Mouse (Mus musculus): Measurements from ENCODE around the gene Banp. TPM values are rescaled to one million over a fixed set of nuclear protein-coding genes. Genes with fewer than 3 reads are reported as not detected.

Banp gene
- polyA plus RNA-seq, 1 experiment from 2014 or later, result 43.8 TPM

DNA sequence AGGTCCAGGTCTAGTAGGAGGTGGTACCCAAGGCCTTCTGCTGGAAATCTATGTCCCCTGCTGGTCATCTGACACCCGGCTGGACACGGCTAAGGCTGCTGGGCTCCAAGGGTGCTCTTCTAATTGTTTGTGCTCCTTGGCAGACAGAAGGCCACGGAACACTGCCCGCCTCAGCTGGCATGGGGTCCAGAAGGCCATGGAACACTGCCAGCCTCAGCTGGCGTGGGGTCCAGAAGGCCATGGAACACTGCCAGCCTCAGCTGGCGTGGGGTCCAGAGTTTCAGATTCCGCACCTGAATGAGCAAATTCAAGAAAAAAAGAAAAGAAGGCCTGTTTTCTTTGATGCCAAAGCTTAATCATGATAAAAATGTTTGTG is 32.0 kb downstream of the Banp start:
- peaks cover 76% of the 10 kb centered on the region for H3K36me3 ChIP-seq (ENCODE audit: insufficient read depth)
- H3K9ac ChIP-seq, result no peak overlapping the region
- 88% methylated on average over 7 of the region's 7 CpGs for WGBS
- H3K27ac ChIP-seq (ENCODE audit: low read depth), result no peak overlapping the region
- DNase-seq, result no peak
- H3K9me3 ChIP-seq (ENCODE audit: low read depth, low read length), result no peaks in the 10 kb centered on the region
- no peaks in the 10 kb centered on the region for H3K4me1 ChIP-seq (ENCODE audit: insufficient read depth)
- no peak overlapping the region for H3K4me3 ChIP-seq (ENCODE audit: low read depth, low read length)
- H3K4me2 ChIP-seq, result no peak overlapping the region
- no peaks in the 10 kb centered on the region for H3K27me3 ChIP-seq (ENCODE audit: insufficient read depth, low read length)
- no peak for TF ChIP-seq CTCF (IDR thresholded peaks at IDR 0.05; ENCODE audit: low read depth)
- no peak for ATAC-seq (ENCODE audit: insufficient read depth)

DNA sequence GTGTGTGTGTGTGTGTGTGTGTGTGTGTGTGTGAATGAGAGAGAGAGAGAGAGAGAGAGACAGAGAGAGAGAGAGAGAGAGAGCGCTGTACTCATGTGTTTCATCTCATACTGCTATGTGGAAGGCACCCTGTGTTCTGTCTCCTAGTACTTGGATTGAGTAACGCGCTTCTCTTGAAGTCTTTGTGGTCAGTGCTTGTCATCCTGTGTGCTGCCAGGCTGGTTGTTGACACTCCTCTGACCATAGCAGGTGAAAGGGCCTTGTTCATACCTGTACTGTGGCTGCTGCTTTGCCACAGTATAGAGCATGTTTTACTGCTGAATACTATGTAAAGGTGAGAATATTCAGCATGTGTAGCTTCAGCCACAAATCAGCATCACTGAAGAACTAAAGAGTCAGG is 36.1 kb downstream of the Banp start:
- Histone ChIP-seq H3K27ac (ENCODE audit: low read depth) (no peak overlapping the region), H3K36me3 (ENCODE audit: insufficient read depth) (peaks cover 76% of the 10 kb centered on the region), H3K4me3 (ENCODE audit: low read depth, low read length) (no peak overlapping the region), H3K9ac (no peak overlapping the region), H3K4me1 (ENCODE audit: insufficient read depth) (no peaks in the 10 kb centered on the region), H3K4me2 (no peak overlapping the region), H3K27me3 (ENCODE audit: insufficient read depth, low read length) (no peaks in the 10 kb centered on the region), H3K9me3 (ENCODE audit: low read depth, low read length) (no peaks in the 10 kb centered on the region)
- no peak for TF ChIP-seq CTCF (IDR thresholded peaks at IDR 0.05; ENCODE audit: low read depth)
- DNase-seq (no peak), ATAC-seq (ENCODE audit: insufficient read depth) (no peak)
- WGBS, result 93% methylated on average over 3 of the region's 3 CpGs

DNA sequence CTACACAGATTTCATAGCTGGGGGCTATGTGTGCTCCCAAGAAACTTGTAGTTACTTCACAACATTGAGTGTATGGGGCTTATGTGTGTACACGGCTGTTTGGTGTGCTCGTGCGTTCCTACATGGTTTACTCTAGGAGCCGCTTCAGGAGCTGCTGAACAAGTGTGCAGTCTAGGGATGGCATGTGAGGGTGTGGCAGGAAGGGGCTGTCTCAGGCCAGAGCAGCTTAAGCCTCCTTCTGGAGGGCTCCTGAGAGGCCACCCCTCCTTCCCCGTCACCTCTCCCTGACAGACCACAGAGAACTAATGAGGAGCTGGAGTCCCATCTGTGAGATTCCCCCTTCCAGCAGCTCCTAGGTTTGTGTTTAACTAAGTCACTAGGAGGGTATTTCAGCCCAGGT is 38.3 kb downstream of the Banp start:
- no peak overlapping the region for H3K9ac ChIP-seq
- H3K4me2 ChIP-seq, result no peak overlapping the region
- DNase-seq (no peak), ATAC-seq (ENCODE audit: insufficient read depth) (no peak)
- H3K36me3 ChIP-seq (ENCODE audit: insufficient read depth), result peaks cover 78% of the 10 kb centered on the region
- TF ChIP-seq CTCF (IDR thresholded peaks at IDR 0.05; ENCODE audit: low read depth), result no peak
- no peaks in the 10 kb centered on the region for H3K27me3 ChIP-seq (ENCODE audit: insufficient read depth, low read length)
- no peaks in the 10 kb centered on the region for H3K9me3 ChIP-seq (ENCODE audit: low read depth, low read length)
- H3K4me1 ChIP-seq (ENCODE audit: insufficient read depth), result no peaks in the 10 kb centered on the region
- H3K4me3 ChIP-seq (ENCODE audit: low read depth, low read length), result no peak overlapping the region
- 77% methylated on average over 5 of the region's 5 CpGs for WGBS
- H3K27ac ChIP-seq (ENCODE audit: low read depth), result no peak overlapping the region

DNA sequence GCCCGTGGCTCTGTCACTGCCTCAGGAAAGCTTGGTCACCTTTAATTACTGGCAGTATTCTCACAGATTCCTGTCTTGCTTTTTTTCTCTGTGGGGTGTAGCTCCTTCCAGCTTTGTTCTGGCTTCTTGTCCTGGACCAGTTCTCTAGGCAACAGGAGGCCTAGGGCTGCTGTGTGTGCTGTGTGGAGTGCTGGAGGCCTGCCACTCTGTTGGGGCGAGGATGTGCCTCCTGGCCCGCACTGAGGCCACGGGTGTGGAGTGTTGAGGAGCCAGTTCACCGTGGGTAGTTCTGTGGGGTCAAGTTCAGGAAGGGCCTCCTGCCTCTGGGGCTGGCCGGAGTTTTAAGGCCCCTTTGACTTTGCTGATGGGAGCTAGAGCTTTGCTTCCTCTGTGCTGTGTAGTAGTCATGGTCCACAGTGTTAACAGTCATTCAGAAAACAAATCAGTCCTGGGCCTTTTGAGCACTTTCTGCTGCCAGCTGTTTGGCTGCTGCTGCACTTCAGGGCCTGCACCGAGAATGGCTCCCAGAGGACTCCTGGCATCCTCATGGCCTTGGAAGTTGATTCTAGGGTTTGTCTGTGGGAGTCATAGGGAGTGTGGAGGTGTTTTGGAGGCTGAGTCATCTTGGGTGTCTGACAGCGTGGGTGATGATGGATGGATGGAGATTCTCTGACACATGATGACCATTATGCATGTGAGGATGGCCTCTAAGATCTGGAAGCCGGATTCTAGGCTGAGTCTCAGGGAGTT is 41.1 kb downstream of the Banp start:
- no peaks in the 10 kb centered on the region for H3K4me1 ChIP-seq (ENCODE audit: insufficient read depth)
- ATAC-seq (ENCODE audit: insufficient read depth) (no peak), DNase-seq (no peak)
- 80% methylated on average over 9 of the region's 9 CpGs for WGBS
- no peak overlapping the region for H3K27ac ChIP-seq (ENCODE audit: low read depth)
- no peak overlapping the region for H3K4me3 ChIP-seq (ENCODE audit: low read depth, low read length)
- H3K4me2 ChIP-seq, result no peak overlapping the region
- no peak for TF ChIP-seq CTCF (IDR thresholded peaks at IDR 0.05; ENCODE audit: low read depth)
- H3K36me3 ChIP-seq (ENCODE audit: insufficient read depth), result peaks cover 86% of the 10 kb centered on the region
- no peaks in the 10 kb centered on the region for H3K9me3 ChIP-seq (ENCODE audit: low read depth, low read length)
- no peak overlapping the region for H3K9ac ChIP-seq
- no peaks in the 10 kb centered on the region for H3K27me3 ChIP-seq (ENCODE audit: insufficient read depth, low read length)

DNA sequence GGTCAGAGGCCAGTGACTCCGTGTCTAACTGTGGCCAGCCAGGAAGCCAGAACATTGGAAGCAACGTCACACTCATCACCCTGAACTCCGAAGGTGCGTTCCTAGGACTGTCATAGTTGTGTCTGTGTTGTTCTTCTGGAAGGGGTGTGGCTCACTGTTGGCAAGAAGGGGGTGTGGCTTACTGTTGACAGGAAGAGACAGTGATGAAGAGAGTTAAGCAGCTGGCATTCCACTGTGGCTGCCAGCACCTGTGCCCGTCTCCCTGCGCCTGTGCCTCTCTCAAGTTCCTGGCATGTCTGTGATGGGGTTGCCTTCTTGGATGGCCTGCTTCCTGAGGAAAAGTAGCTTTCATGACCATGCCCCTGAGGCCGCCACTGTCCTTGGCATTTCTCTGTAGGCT is 42.1 kb downstream of the Banp start:
- Histone ChIP-seq H3K9ac (no peak overlapping the region), H3K4me2 (no peak overlapping the region), H3K4me1 (ENCODE audit: insufficient read depth) (no peaks in the 10 kb centered on the region), H3K27me3 (ENCODE audit: insufficient read depth, low read length) (no peaks in the 10 kb centered on the region), H3K27ac (ENCODE audit: low read depth) (no peak overlapping the region), H3K36me3 (ENCODE audit: insufficient read depth) (peaks cover 89% of the 10 kb centered on the region), H3K9me3 (ENCODE audit: low read depth, low read length) (no peaks in the 10 kb centered on the region), H3K4me3 (ENCODE audit: low read depth, low read length) (no peak overlapping the region)
- TF ChIP-seq CTCF (IDR thresholded peaks at IDR 0.05; ENCODE audit: low read depth), result no peak
- WGBS, result 85% methylated on average over 7 of the region's 7 CpGs
- DNase-seq (no peak), ATAC-seq (ENCODE audit: insufficient read depth) (no peak)

DNA sequence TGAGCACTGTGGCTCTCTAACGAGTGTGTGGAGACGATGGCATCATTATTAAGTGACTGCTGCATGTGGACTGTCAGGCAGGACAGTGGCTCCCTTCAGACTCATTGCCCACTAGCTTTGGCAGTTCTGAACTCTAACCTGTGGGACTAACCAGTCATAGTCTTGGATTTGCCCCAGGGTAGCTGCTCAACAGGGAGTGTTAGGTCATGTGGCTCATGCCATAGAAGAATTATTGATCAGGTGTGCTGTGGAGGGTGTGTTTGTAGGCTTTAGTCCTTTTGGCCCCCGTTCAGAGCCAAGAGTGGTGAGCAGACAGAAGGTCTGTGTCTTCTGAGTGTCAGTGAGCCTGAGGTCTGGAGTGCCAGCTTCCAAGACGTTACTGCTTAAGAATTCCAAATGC is 43.4 kb downstream of the Banp start:
- DNase-seq (no peak), ATAC-seq (ENCODE audit: insufficient read depth) (no peak)
- Histone ChIP-seq H3K4me1 (ENCODE audit: insufficient read depth) (no peaks in the 10 kb centered on the region), H3K27ac (ENCODE audit: low read depth) (no peak overlapping the region), H3K27me3 (ENCODE audit: insufficient read depth, low read length) (no peaks in the 10 kb centered on the region), H3K36me3 (ENCODE audit: insufficient read depth) (peaks cover 92% of the 10 kb centered on the region), H3K4me3 (ENCODE audit: low read depth, low read length) (no peak overlapping the region), H3K9me3 (ENCODE audit: low read depth, low read length) (no peaks in the 10 kb centered on the region), H3K9ac (no peak overlapping the region), H3K4me2 (no peak overlapping the region)
- no peak for TF ChIP-seq CTCF (IDR thresholded peaks at IDR 0.05; ENCODE audit: low read depth)
- 74% methylated on average over 4 of the region's 4 CpGs for WGBS

DNA sequence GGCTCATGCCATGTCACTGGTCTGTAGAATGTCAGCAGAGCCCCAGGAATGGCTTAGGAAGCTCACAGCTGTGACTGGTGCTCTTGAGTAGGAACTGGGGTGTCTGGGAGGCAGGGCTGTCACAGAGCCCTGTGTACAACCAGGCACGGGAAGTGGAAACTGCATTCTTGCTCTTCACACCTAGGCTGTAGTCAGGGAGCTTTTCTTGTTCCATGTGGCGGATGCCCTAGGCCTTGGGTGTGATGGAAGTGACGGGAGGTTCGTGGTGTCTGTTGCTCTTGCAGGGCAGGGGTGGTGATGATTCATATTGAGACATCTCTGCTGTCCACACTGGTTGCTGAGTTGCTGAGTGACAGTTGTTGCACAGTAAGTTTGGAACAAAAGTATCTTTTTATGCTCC is 45.6 kb downstream of the Banp start:
- ATAC-seq (ENCODE audit: insufficient read depth) (no peak), DNase-seq (no peak)
- H3K9ac ChIP-seq, result no peak overlapping the region
- no peaks in the 10 kb centered on the region for H3K27me3 ChIP-seq (ENCODE audit: insufficient read depth, low read length)
- no peak for TF ChIP-seq CTCF (IDR thresholded peaks at IDR 0.05; ENCODE audit: low read depth)
- no peaks in the 10 kb centered on the region for H3K4me1 ChIP-seq (ENCODE audit: insufficient read depth)
- WGBS, result 63% methylated on average over 4 of the region's 4 CpGs
- H3K4me3 ChIP-seq (ENCODE audit: low read depth, low read length), result no peak overlapping the region
- H3K36me3 ChIP-seq (ENCODE audit: insufficient read depth), result peaks cover 91% of the 10 kb centered on the region
- no peaks in the 10 kb centered on the region for H3K9me3 ChIP-seq (ENCODE audit: low read depth, low read length)
- no peak overlapping the region for H3K27ac ChIP-seq (ENCODE audit: low read depth)
- H3K4me2 ChIP-seq, result no peak overlapping the region

Data from lung, embryonic 14.5 days (tissue).